Mouse (Mus musculus): ENCODE measurements around the gene Car10. TPM values are rescaled to one million over a fixed set of nuclear protein-coding genes. Genes with fewer than 3 reads are reported as not detected.
A peak's percentile ranks its signal among the peaks of the same experiment; 100 is the strongest.

The Car10 gene
- polyA plus RNA-seq, 1 experiment from 2014 or later, result 2.0 TPM

DNA sequence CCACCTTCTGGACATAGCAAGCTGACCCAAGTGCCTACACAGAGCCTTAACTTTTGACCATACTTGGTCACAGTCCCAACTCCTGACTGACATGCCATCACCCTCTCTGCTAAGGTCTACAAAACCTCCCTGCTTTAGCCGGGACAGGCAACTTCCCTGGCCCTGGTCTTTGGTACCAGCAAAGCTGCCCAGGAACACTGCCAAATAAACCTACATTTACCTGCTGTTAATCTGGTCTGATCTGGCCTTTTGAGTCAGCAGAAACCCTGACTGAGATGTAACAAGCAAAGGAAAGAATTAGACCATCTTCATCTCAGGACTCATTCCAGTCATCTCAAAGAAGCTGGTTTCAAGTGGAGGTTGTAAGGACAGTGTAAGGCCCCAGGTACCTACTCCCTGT, 212.2 kb downstream of the Car10 start:
- ATAC-seq (ENCODE audit: low read depth), result no peak
- H3K36me3 ChIP-seq (ENCODE audit: control insufficient read depth, insufficient read depth, low read length), result no peaks in the 10 kb centered on the region
- H3K4me3 ChIP-seq (ENCODE audit: low read depth, low read length), result no peak overlapping the region
- H3K27ac ChIP-seq (replicated peaks; ENCODE audit: low read depth, low read length), result no peak overlapping the region
- WGBS, result 89% methylated on average over 1 of the region's 1 CpGs
- no peak for DNase-seq (ENCODE audit: low spot score)
- H3K27me3 ChIP-seq (replicated peaks; ENCODE audit: control insufficient read depth, insufficient read depth, low read length), result no peaks in the 10 kb centered on the region
- no peak overlapping the region for H3K9ac ChIP-seq (ENCODE audit: low read depth, low read length)
- no peaks in the 10 kb centered on the region for H3K4me1 ChIP-seq (ENCODE audit: control insufficient read depth, insufficient read depth, low read length)
- H3K9me3 ChIP-seq (ENCODE audit: control insufficient read depth, low read length), result no peaks in the 10 kb centered on the region
- no peak overlapping the region for H3K4me2 ChIP-seq (ENCODE audit: low read depth, low read length)

DNA sequence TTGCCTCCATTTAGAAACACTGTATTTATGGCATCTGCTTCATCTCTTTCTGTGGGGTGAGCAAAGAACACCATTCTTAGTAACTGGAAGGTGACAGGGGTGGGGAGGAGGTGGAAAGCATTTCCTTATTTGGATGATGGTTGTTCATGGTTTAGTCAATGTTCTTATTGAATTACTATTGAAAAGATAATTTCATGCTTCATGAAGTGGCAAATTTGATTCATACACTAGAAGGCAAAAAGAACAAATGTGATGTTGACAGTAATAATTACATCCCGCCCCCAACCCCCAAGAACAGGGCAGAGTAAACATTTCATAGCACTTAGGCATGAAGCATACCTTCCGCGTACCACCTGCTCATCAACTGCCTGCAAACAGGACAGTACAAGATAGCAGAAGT, 239.9 kb downstream of the Car10 start:
- ATAC-seq (ENCODE audit: low read depth), result no peak
- WGBS, result 77% methylated on average over 3 of the region's 3 CpGs
- no peaks in the 10 kb centered on the region for H3K27me3 ChIP-seq (replicated peaks; ENCODE audit: control insufficient read depth, insufficient read depth, low read length)

DNA sequence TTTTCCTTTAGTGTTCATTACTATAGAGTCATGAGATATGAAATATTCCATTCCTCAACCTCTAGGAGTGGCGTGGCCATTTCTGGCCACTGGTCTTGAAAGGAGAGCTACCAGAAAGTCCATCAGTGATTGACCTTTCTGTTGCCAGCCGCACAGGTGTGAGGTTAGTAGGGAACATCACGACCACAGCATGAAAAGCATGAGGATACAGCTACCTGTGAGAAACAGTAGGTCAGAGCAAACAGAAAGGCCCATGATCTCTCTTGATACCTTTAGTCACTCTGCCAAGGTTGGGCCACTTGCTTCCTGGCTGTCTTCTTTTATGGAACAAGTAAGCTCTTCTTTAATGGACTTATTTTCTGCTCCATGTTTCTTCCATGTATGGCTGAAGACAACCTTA, 246.1 kb downstream of the Car10 start:
- H3K27ac ChIP-seq (replicated peaks; ENCODE audit: low read depth, low read length), result no peak overlapping the region
- no peaks in the 10 kb centered on the region for H3K36me3 ChIP-seq (ENCODE audit: control insufficient read depth, insufficient read depth, low read length)
- H3K9me3 ChIP-seq (ENCODE audit: control insufficient read depth, low read length), result no peaks in the 10 kb centered on the region
- H3K9ac ChIP-seq (ENCODE audit: low read depth, low read length), result no peak overlapping the region
- ATAC-seq (ENCODE audit: low read depth), result no peak
- WGBS, result 81% methylated on average over 3 of the region's 3 CpGs
- no peak overlapping the region for H3K4me2 ChIP-seq (ENCODE audit: low read depth, low read length)
- H3K27me3 ChIP-seq (replicated peaks; ENCODE audit: control insufficient read depth, insufficient read depth, low read length), result no peaks in the 10 kb centered on the region
- H3K4me1 ChIP-seq (ENCODE audit: control insufficient read depth, insufficient read depth, low read length), result no peaks in the 10 kb centered on the region
- H3K4me3 ChIP-seq (ENCODE audit: low read depth, low read length), result no peak overlapping the region
- DNase-seq (ENCODE audit: low spot score), result no peak

More for the DNA sequence above, 239.9 kb downstream of the Car10 start:
- no peak overlapping the region for H3K9ac ChIP-seq (ENCODE audit: low read depth, low read length)
- no peak overlapping the region for H3K4me2 ChIP-seq (ENCODE audit: low read depth, low read length)
- H3K4me3 ChIP-seq (ENCODE audit: low read depth, low read length), result no peak overlapping the region
- no peaks in the 10 kb centered on the region for H3K36me3 ChIP-seq (ENCODE audit: control insufficient read depth, insufficient read depth, low read length)
- H3K27ac ChIP-seq (replicated peaks; ENCODE audit: low read depth, low read length), result no peak overlapping the region
- no peaks in the 10 kb centered on the region for H3K4me1 ChIP-seq (ENCODE audit: control insufficient read depth, insufficient read depth, low read length)
- peak; percentile 2 for DNase-seq (ENCODE audit: low spot score)
- no peaks in the 10 kb centered on the region for H3K9me3 ChIP-seq (ENCODE audit: control insufficient read depth, low read length)

DNA sequence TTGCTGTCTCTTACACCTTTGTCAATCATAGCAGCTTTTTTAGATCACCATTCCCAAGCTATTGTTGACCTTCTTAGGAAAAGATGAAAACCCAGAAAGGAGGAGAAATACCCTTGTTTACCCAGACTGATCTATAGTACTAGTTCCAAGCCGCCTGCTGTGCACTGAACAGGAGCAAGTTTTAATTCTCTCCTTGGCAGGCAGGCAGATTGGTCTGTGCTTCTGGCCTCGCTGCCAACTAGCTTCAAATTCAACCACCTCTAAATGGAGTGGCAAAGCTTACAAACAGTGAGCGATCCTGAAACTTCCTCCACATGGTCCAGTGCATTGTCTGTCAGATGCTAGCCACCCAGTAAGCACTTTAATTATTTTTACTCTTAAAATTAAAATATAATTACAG, 247.0 kb downstream of the Car10 start:
- 80% methylated on average over 3 of the region's 3 CpGs for WGBS
- Histone ChIP-seq H3K36me3 (ENCODE audit: control insufficient read depth, insufficient read depth, low read length) (no peaks in the 10 kb centered on the region), H3K4me3 (ENCODE audit: low read depth, low read length) (no peak overlapping the region), H3K9me3 (ENCODE audit: control insufficient read depth, low read length) (no peaks in the 10 kb centered on the region), H3K27me3 (replicated peaks; ENCODE audit: control insufficient read depth, insufficient read depth, low read length) (no peaks in the 10 kb centered on the region), H3K4me1 (ENCODE audit: control insufficient read depth, insufficient read depth, low read length) (no peaks in the 10 kb centered on the region), H3K4me2 (ENCODE audit: low read depth, low read length) (no peak overlapping the region), H3K9ac (ENCODE audit: low read depth, low read length) (no peak overlapping the region), H3K27ac (replicated peaks; ENCODE audit: low read depth, low read length) (no peak overlapping the region)
- ATAC-seq (ENCODE audit: low read depth) (no peak), DNase-seq (ENCODE audit: low spot score) (no peak)

DNA sequence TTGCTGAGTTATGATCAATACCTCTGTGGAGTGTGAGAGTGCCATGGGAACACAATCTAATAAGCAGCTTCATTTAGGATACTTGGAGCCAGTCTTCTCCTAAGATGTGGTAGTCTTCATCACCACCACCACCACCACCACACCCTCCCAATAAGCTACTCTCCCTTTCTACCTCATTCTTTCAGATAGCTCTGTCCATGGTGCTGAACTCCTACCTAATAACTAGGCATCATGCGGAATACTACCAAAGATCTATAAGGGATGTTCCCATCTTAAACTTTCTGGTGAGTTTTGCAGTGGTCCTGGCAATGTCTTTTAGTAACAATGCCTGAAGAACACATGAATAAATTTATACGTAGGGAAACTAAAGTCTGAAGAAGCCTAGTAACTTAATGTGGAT, 263.7 kb downstream of the Car10 start:
- Histone ChIP-seq H3K4me3 (ENCODE audit: low read depth, low read length) (no peak overlapping the region), H3K4me2 (ENCODE audit: low read depth, low read length) (no peak overlapping the region), H3K36me3 (ENCODE audit: control insufficient read depth, insufficient read depth, low read length) (no peaks in the 10 kb centered on the region), H3K27ac (replicated peaks; ENCODE audit: low read depth, low read length) (no peak overlapping the region), H3K27me3 (replicated peaks; ENCODE audit: control insufficient read depth, insufficient read depth, low read length) (no peaks in the 10 kb centered on the region), H3K9ac (ENCODE audit: low read depth, low read length) (no peak overlapping the region), H3K4me1 (ENCODE audit: control insufficient read depth, insufficient read depth, low read length) (no peaks in the 10 kb centered on the region), H3K9me3 (ENCODE audit: control insufficient read depth, low read length) (no peaks in the 10 kb centered on the region)
- peak; percentile 58 for DNase-seq (ENCODE audit: low spot score)
- no peak for ATAC-seq (ENCODE audit: low read depth)
- 67% methylated on average over 2 of the region's 2 CpGs for WGBS

DNA sequence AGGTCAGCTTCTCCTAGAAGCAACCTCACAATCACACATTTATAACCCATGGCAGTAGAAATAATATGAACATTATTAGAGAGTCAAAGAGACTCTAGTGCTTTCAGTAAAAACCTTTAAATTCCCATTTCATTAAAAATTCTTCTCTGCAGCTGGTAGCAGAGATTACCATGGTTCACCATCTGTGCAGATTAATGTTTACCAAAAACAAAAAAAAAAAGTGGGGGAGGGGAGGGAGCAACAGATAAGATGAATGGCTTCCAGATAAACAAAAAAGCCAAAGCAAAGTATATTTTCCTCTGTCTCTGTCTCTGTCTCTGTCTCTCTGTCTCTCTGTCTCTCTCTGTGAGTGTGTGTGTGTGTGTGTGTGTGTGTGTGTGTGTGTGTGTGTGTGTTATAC, 266.3 kb downstream of the Car10 start:
- Histone ChIP-seq H3K9me3 (ENCODE audit: control insufficient read depth, low read length) (no peaks in the 10 kb centered on the region), H3K36me3 (ENCODE audit: control insufficient read depth, insufficient read depth, low read length) (no peaks in the 10 kb centered on the region)
- no peak for ATAC-seq (ENCODE audit: low read depth)

DNA sequence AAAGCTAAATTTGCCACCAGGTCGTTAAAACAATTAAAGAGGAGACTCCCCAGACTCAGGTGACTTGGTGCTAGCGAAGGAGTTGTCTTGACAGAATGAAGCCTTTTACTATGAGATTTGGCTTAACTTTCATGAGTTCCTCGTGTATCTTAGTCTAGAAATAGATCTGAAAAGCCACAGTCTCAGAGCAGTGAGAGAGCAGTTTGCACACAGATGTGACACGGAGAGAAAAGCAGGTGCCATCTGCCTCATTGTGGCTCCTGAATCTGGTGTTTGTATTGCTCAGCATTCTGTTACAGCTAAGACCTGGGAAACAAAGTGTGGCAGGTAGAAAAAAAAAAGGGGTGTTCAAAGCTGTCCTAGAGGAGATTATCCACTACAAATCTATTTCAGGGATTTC, 269.4 kb downstream of the Car10 start:
- Histone ChIP-seq H3K4me3 (ENCODE audit: low read depth, low read length) (no peak overlapping the region), H3K9ac (ENCODE audit: low read depth, low read length) (no peak overlapping the region), H3K4me2 (ENCODE audit: low read depth, low read length) (no peak overlapping the region), H3K9me3 (ENCODE audit: control insufficient read depth, low read length) (no peaks in the 10 kb centered on the region), H3K27me3 (replicated peaks; ENCODE audit: control insufficient read depth, insufficient read depth, low read length) (no peaks in the 10 kb centered on the region), H3K4me1 (ENCODE audit: control insufficient read depth, insufficient read depth, low read length) (no peaks in the 10 kb centered on the region), H3K36me3 (ENCODE audit: control insufficient read depth, insufficient read depth, low read length) (no peaks in the 10 kb centered on the region), H3K27ac (replicated peaks; ENCODE audit: low read depth, low read length) (no peak overlapping the region)
- DNase-seq (ENCODE audit: low spot score) (no peak), ATAC-seq (ENCODE audit: low read depth) (no peak)
- 54% methylated on average over 4 of the region's 4 CpGs for WGBS

More for the DNA sequence above, 266.3 kb downstream of the Car10 start:
- H3K27ac ChIP-seq (replicated peaks; ENCODE audit: low read depth, low read length), result no peak overlapping the region
- no peaks in the 10 kb centered on the region for H3K27me3 ChIP-seq (replicated peaks; ENCODE audit: control insufficient read depth, insufficient read depth, low read length)
- no peak overlapping the region for H3K9ac ChIP-seq (ENCODE audit: low read depth, low read length)
- DNase-seq (ENCODE audit: low spot score), result no peak
- no peak overlapping the region for H3K4me2 ChIP-seq (ENCODE audit: low read depth, low read length)
- H3K4me3 ChIP-seq (ENCODE audit: low read depth, low read length), result no peak overlapping the region
- H3K4me1 ChIP-seq (ENCODE audit: control insufficient read depth, insufficient read depth, low read length), result no peaks in the 10 kb centered on the region

DNA sequence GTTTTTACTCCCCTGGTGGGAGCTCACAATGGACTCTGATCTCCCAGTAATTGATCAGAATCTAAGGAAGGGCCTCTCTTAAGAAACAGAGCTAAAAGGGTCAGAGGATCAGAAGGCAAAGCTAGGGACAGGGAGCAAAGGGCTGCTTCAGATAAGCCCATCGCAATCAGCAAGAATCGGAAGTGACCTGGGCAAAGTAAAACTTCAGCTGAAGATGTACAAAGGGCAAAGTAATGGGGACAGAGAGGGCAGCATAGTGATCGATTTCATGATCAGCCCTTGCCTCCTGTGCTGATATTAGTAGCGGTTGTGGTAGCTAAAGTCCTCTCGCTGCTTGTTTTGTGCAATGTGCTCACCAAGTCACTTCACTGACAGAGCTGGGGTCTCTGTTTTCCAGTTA, 269.9 kb downstream of the Car10 start:
- Histone ChIP-seq H3K4me1 (ENCODE audit: control insufficient read depth, insufficient read depth, low read length) (no peaks in the 10 kb centered on the region), H3K27me3 (replicated peaks; ENCODE audit: control insufficient read depth, insufficient read depth, low read length) (no peaks in the 10 kb centered on the region), H3K27ac (replicated peaks; ENCODE audit: low read depth, low read length) (no peak overlapping the region), H3K9me3 (ENCODE audit: control insufficient read depth, low read length) (no peaks in the 10 kb centered on the region), H3K4me2 (ENCODE audit: low read depth, low read length) (no peak overlapping the region), H3K4me3 (ENCODE audit: low read depth, low read length) (no peak overlapping the region), H3K36me3 (ENCODE audit: control insufficient read depth, insufficient read depth, low read length) (no peaks in the 10 kb centered on the region), H3K9ac (ENCODE audit: low read depth, low read length) (no peak overlapping the region)
- WGBS, result 72% methylated on average over 5 of the region's 5 CpGs
- DNase-seq (ENCODE audit: low spot score), result no peak
- ATAC-seq (ENCODE audit: low read depth), result no peak

DNA sequence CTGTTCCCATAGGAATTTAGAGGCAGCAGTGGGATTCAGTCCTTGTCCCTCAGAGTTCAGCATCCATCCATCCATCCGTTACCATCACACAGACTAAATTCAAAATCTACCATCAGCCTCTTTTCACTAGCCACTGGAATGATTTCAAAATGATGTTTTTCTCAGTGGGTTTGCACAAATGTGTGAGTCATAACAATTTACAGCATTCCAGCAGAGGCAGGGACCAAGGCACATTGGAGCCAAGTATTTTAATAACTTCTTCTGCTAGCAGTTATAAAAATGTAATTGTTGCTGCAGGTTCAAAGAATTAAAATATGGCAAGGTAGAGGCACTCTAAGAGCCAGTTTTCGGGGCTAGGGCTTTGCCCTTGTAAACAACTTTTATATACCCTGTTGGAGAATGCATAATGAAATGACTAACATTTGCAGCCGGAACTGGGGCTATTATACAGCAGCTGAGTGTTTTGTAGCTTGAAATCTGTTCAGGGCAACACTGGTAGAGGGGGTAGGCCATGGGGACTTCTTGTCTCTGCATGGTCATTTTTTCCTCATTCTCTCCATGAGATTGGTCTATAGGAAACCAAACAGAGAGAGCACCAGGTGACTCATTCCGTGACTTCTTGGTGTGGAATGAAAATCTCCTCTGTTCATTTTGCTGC, 276.0 kb downstream of the Car10 start:
- no peak overlapping the region for H3K27ac ChIP-seq (replicated peaks; ENCODE audit: low read depth, low read length)
- no peaks in the 10 kb centered on the region for H3K36me3 ChIP-seq (ENCODE audit: control insufficient read depth, insufficient read depth, low read length)
- no peak for DNase-seq (ENCODE audit: low spot score)
- H3K9ac ChIP-seq (ENCODE audit: low read depth, low read length), result no peak overlapping the region
- no peak for ATAC-seq (ENCODE audit: low read depth)
- 84% methylated on average over 4 of the region's 4 CpGs for WGBS
- no peak overlapping the region for H3K4me3 ChIP-seq (ENCODE audit: low read depth, low read length)
- H3K9me3 ChIP-seq (ENCODE audit: control insufficient read depth, low read length), result no peaks in the 10 kb centered on the region
- H3K27me3 ChIP-seq (replicated peaks; ENCODE audit: control insufficient read depth, insufficient read depth, low read length), result no peaks in the 10 kb centered on the region
- H3K4me1 ChIP-seq (ENCODE audit: control insufficient read depth, insufficient read depth, low read length), result no peaks in the 10 kb centered on the region
- H3K4me2 ChIP-seq (ENCODE audit: low read depth, low read length), result no peak overlapping the region
